Mouse (Mus musculus) adrenal gland, postnatal 10 days (tissue): ENCODE measurements around the gene Fbxw15. TPM values are rescaled to one million over a fixed set of nuclear protein-coding genes. Genes with fewer than 3 reads are reported as not detected.
"Not testable (repeated sequence)": the region's sequence is repeated elsewhere in the genome, so short reads cannot be mapped to it uniquely, and the experiment has no call there.

Experiments
- DNase-seq: peaks from one replicate; pipeline ENCODE4 v3.0.0; 2021; ENCODE audit warnings: mixed read lengths
- long read RNA-seq, 2 experiments: library from polyadenylated mRNA; stranded (forward); transcript quantifications; one replicate each; pipeline ENCODE4 v2.0.0; 2021
- total RNA-seq, 2 experiments: library from RNA; stranded (reverse); gene quantifications; 2 replicates each; pipeline ENCODE4 v1.2.3; 2021

Fbxw15 gene
- total RNA-seq = not detected
- long read RNA-seq, experiment 1 = 0 reads
- long read RNA-seq, experiment 2 = 0 reads

DNA sequence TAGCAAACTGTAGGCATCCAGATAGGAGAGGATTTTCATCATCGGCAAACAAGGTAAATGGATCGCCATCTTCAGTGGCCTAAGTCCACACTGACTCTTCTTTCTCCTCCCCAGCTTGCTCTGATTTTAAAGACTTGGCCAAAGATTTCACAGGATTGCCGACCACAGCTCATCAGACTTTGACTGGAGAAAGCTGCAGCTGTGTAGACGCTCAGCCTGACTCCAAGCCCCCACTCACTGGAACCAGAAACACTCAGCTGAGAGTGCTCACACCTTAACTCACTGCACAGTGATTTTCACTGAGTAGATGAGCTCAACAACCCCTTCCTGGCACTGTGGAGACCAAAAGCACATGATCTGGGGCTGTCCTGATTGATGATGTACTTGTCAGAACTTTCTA lies at the start of gene Fbxw15:
TSS of gene Fbxw15 (minus strand) at position 101 of the 400 bp plus-strand sequence.
- DNase-seq = not testable (repeated sequence)

DNA sequence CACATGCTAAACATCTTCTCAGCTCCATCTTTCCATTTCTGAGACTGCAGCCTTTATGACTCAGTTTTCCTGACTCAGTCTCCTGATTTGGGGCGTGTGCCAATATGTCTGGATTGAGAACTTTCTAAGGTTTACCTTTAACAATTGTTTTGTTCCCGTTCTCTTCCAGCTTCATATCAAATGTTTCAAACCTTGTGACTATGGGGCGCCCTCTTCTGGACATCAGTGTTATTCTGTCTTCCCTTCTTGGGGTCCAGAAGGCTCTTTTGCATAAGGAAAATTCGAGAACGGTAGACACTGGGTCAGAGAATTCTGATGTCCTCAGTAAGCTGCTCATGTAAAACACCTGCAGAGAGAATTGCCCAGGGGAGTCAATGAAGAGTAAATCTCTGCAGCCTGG lies 38.8 kb upstream of the Fbxw15 start:
- peak; percentile 67 for DNase-seq

DNA sequence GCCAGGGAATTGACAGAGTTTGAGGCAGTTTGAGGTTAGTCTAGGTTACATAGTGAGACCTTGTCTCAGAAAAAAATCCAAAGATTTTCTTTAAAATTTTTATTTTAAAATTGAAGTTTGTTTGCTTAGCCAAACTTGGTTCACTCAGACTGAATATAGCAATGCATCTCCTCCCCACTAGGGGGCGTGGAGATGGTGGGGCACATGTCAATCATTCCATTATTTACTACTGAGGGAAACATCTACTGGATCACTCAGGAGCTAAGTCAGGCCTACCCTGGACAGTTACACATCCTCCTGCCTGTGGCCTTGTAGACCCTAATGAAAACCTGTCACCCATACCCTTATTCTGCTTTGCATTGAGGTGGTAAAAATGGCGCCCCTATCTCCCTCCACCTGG lies 34.1 kb upstream of the Fbxw15 start:
- DNase-seq = not testable (repeated sequence)

DNA sequence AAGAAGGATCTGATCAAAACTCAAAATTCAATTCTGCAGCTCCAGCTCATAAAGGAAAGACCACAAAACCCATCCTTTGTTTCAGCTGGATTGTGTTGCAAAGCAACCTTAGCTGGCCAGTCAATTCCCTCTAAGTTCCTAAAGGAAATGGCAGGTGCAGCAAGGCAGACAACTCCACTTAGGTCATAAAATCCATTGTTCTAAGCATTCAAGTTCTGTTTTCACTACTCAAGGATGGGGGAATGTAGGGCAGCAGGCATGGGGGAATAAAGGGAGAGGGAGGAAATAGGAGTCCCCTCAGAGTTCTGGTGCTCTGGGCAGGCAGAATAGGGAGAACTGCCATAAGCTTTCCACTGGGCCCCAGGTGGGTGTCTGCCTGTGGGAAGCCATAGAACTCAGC lies 29.2 kb upstream of the Fbxw15 start:
- DNase-seq = no peak

DNA sequence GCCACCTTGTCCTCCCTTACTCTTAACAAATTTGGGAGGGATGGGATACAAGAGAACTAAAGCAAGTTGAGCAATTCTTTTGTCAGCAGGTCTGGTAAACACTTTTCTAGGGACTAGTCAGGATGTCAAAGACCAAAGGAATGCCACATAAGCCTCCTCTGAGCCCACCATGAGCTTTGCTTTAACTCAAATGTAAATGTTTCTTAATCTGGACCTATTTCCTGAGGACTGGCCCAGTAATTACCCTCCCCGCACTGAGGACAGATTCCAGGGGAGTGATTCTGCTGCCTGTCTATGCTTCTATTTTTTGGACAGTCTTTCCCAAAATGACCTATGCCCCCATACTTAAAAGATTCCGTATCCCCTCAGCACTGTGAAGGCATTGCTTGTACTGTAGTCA lies 26.8 kb upstream of the Fbxw15 start:
- no peak for DNase-seq

DNA sequence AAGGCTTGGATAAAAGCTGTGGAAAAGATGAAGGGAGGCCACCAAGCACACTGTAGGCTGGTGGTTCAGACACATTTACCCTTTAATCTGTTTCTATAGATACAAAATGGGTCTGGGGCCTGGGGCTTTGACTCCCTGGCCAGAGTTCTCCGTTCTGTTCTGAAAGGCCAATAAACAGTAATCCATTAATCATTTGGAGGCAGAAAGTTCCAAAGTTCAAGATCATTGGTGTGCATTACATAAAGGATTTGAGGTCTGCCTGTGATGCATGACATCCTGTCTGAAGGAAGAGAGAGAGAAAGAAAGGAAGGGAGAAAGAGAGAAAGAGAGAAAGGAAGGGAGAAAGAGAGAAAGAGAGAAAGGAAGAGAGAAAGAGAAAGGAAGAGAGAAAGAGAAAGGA lies 2.5 kb downstream of the Fbxw15 start:
- no peak for DNase-seq

DNA sequence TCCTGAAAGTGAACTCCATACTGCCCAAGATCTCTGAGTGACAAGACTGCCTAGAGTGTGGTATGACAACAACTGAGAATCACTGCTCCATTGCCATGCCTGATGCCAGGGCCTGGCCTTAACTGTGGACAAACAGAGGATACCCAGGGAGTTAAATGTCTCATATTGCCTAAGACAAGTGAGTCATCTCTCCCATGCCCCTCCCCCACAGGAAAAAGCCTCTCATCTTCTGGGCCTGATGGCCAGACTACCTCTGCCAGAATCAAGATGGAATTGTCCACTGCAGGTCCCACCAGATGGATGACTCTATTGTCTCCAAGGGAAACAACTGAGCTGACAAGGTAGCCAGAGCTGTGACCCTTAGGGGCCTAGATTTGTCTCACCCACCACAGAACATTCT lies 6.0 kb downstream of the Fbxw15 start:
- peak; percentile 36 for DNase-seq

DNA sequence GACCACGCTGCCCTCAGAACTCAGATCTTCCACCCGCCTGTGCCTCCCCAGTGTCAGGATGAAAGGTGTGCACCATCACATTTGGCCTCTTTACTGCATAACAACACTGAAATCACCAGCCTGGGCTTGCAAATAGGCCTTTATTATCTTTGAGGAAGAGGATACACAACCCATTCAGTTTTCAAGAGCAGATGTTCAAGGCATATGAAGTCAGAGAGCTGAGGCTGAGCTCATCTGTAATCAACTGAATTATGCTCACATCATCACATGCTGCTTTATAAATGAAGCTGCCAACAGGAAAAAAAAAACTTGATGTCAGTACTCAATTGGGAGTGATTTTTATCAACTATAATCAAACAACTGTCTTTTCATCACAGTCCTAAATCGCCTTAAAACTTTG lies 15.6 kb downstream of the Fbxw15 start:
- no peak for DNase-seq

DNA sequence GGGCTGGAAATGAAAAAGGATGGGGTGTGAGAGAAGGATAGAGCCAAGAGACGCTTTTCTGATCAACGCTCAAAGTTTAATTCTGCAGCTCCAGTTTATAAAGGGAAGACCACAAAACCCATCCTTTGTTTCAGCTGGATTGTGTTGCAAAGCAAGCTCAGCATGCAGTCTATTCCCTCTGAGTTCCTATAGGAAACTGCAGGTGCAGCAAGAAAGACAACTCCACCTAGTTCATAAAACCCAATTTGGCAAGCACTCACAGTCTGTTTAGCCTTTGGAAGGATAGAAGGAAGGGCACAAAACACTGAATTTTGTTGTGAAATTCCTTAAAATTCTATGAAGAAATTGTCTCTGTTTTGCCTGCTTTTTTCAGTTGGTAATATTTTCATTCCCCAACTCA lies 18.4 kb downstream of the Fbxw15 start:
- DNase-seq = not testable (repeated sequence)

DNA sequence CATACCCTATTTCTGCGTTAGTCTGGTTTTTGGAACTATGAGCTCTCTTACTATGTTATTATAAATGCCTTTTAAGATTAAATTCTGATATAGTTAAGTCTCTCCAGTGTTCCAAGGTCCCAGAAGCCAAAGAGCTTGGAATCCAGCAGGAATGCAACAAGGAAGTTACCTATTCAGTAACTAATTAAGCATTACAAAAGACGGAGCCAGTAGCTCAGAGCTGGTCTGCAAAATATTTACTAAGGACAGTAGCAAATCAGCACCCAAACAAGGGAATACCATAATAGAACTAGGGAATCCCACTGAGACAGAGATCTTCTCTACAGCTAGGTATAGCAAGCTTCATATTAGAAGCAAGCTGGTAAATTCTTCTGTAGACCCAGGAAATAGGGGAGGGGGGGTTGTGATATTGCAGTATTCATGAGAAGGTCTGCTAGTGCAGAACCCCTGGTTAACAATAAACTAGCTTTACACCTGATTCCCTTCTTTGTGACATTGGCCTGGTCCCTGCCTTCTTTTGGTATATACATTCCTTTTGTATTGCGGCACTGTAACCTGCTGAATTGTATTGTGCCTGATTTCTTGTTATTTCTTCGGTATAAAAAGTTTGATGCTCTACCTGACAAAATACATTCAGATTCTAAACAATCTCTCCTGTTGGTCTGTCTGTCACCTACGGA lies 44.5 kb downstream of the Fbxw15 start:
- DNase-seq = no peak

Other genes starting within 250 kb of the Fbxw15 start
- not detected for gene Fbxw28, start 228.6 kb downstream of the Fbxw15 start, total RNA-seq
- not detected for gene Fbxw22, start 164.0 kb downstream of the Fbxw15 start, total RNA-seq
- gene Fbxw16, start 119.1 kb downstream of the Fbxw15 start, total RNA-seq = not detected
- gene Fbxw19, start 72.4 kb downstream of the Fbxw15 start, total RNA-seq = not detected
- gene Fbxw24, start 57.8 kb upstream of the Fbxw15 start, total RNA-seq = not detected
- gene Fbxw25, start 96.4 kb upstream of the Fbxw15 start, total RNA-seq = not detected
- gene Fbxw18, start 134.4 kb upstream of the Fbxw15 start, total RNA-seq = under 1 TPM in 1 of 2 experiments, not detected in 1; 0.18 TPM
- not detected for gene Fbxw26, start 177.8 kb upstream of the Fbxw15 start, total RNA-seq
- not detected for gene Fbxw27, start 222.4 kb upstream of the Fbxw15 start, total RNA-seq
- gene Spink8, start 244.0 kb upstream of the Fbxw15 start, total RNA-seq = 10 to 100 TPM in 1 of 2 experiments, 1 to 10 TPM in 1; 9.6 to 15.5 TPM